8 mouse cellular contexts compared by ENCODE assay signal in genomic region chr9:40756401-40756800, GRCm38 (mm10). TPM values are rescaled to one million over a fixed set of nuclear protein-coding genes. Genes with fewer than 3 reads are reported as not detected.
DNase-seq lines count a peak whose midpoint lies in the region; ATAC-seq lines count a peak whose summit lies in the region.

No protein-coding gene starts in this region.

- 19% methylated on average over 4 of the region's 4 CpGs for WGBS in intestine, embryonic 16.5 days
- WGBS in liver, embryonic 13.5 days (ENCODE audit: insufficient replicate concordance), result 19% methylated on average over 4 of the region's 4 CpGs

- no peaks in the 10 kb centered on the region for H3K9me3 ChIP-seq in intestine, embryonic 16.5 days (ENCODE audit: control insufficient read depth, low read length)
- H3K9me3 ChIP-seq in liver, embryonic 13.5 days (replicated peaks), result no peaks in the 10 kb centered on the region

- peak overlapping the region; percentile 55; the same call in 1 of the 2 replicates for H3K4me2 ChIP-seq in intestine, embryonic 16.5 days (ENCODE audit: low read depth, low read length)
- H3K4me2 ChIP-seq in liver, embryonic 13.5 days, result peak overlapping the region; percentile 49

- no peak for ATAC-seq in intestine, embryonic 16.5 days
- no peak for ATAC-seq in liver, embryonic 13.5 days (ENCODE audit: low read depth)

- no peaks in the 10 kb centered on the region for H3K27me3 ChIP-seq in intestine, embryonic 16.5 days (replicated peaks; ENCODE audit: control insufficient read depth, insufficient read depth, low read length)
- H3K27me3 ChIP-seq in liver, embryonic 13.5 days, result no peaks in the 10 kb centered on the region

- H3K27ac ChIP-seq in intestine, embryonic 16.5 days (ENCODE audit: low read length), result no peak overlapping the region
- H3K27ac ChIP-seq in liver, embryonic 13.5 days, result no peak overlapping the region

- no peak overlapping the region for H3K9ac ChIP-seq in intestine, embryonic 16.5 days (ENCODE audit: low read depth, low read length)
- no peak overlapping the region for H3K9ac ChIP-seq in liver, embryonic 13.5 days

- peak; percentile 44 for DNase-seq in urinary bladder, postnatal 25 days (ENCODE audit: low spot score)
- DNase-seq in urinary bladder, adult 18-20 months (ENCODE audit: low spot score in 2 of 2), result no peak
- DNase-seq in cerebellum, postnatal 10 days, result peak; percentile 80 to 86
- peak; percentile 33 to 68 for DNase-seq in frontal cortex, adult 2 months (ENCODE audit: extremely low spot score in 1 of 2, low spot score in 1 of 2)
- peak; percentile 22 for DNase-seq in liver, embryonic 13.5 days
- DNase-seq in natural killer cell, adult 2 months (ENCODE audit: low spot score in 2 of 2), result peak; percentile 47 to 58
- peak; percentile 76 for DNase-seq in thymus, postnatal 0 days (ENCODE audit: low spot score)

- H3K36me3 ChIP-seq in intestine, embryonic 16.5 days (ENCODE audit: control insufficient read depth, insufficient read depth, low read length), result no peaks in the 10 kb centered on the region
- H3K36me3 ChIP-seq in liver, embryonic 13.5 days, result no peaks in the 10 kb centered on the region

- peak overlapping the region; percentile 23; the same call in 1 of the 2 replicates for H3K4me3 ChIP-seq in intestine, embryonic 16.5 days (ENCODE audit: low read length)
- H3K4me3 ChIP-seq in liver, embryonic 13.5 days (replicated peaks), result peak overlapping the region; percentile 24

- peaks cover 16% of the 10 kb centered on the region for H3K4me1 ChIP-seq in intestine, embryonic 16.5 days (ENCODE audit: control insufficient read depth, insufficient read depth, low read length)
- H3K4me1 ChIP-seq in liver, embryonic 13.5 days (replicated peaks), result peaks cover 13% of the 10 kb centered on the region

RNA-seq across cellular contexts. Expression of gene Hspa8, which starts 44.4 kb away (rescaled TPM):
- polyA plus RNA-seq in frontal cortex, adult 2 months (2012; rRNA removed), result 1,947 and 2,084 TPM in 2 replicates
- polyA plus RNA-seq in intestine, embryonic 16.5 days (2015; fragmentation: Nextera tagmentation; extraction: Ambion mirVana), result 2,348 and 2,439 TPM in 2 replicates
- 1,780 and 2,224 TPM in 2 replicates for polyA plus RNA-seq in liver, embryonic 13.5 days (2015; fragmentation: Nextera tagmentation; extraction: Ambion mirVana)
- polyA plus RNA-seq in thymus, postnatal 0 days (2015; fragmentation: Nextera tagmentation; extraction: Ambion mirVana), result 1,839 and 2,551 TPM in 2 replicates

Comparison
In these comparisons a context has a peak if more than half of its experiments do, and no peak if none do; other contexts are left out.
1. DNase-seq: peak in urinary bladder, postnatal 25 days (single experiment), cerebellum, postnatal 10 days (2 of 2), frontal cortex, adult 2 months (2 of 2), liver, embryonic 13.5 days (single experiment), natural killer cell, adult 2 months (2 of 2) and thymus, postnatal 0 days (single experiment); none in urinary bladder, adult 18-20 months (0 of 2).